Mouse (Mus musculus) neural tube, embryonic 14.5 days (tissue): ENCODE measurements around the gene Tspo2. TPM values are rescaled to one million over a fixed set of nuclear protein-coding genes. Genes with fewer than 3 reads are reported as not detected.

Experiments
- ATAC-seq: fragments of 200-750 bp; cut with Nextera tagmentation; 2 replicates; pipeline ENCODE4 v1.8.0; 2017; ENCODE audit warnings: low read depth, mild to moderate bottlenecking, moderate TSS enrichment, moderate library complexity
- H3K27ac ChIP-seq: fragments of 300-500 bp; sonication (generic); 2 replicates; pipeline ENCODE4 v1.5.1; 2014; ENCODE audit warnings: low read depth, mild to moderate bottlenecking, control low read depth, low read length, moderate library complexity, mixed read lengths
- H3K27me3 ChIP-seq: fragments of 300-500 bp; sonication (generic); 2 replicates; pipeline ENCODE4 v1.6.1; 2014; ENCODE audit warnings: low read length; ENCODE audit not compliant: control insufficient read depth, insufficient read depth
- H3K36me3 ChIP-seq: fragments of 300-500 bp; sonication (generic); 2 replicates; pipeline ENCODE4 v1.6.1; 2014; ENCODE audit warnings: low read length, mixed read lengths; ENCODE audit not compliant: control insufficient read depth, insufficient read depth
- H3K4me1 ChIP-seq: fragments of 300-500 bp; sonication (generic); 2 replicates; pipeline ENCODE4 v1.6.1; 2014; ENCODE audit warnings: low read length; ENCODE audit not compliant: control insufficient read depth, insufficient read depth
- H3K4me2 ChIP-seq: fragments of 300-500 bp; sonication (generic); 2 replicates; pipeline ENCODE4 v1.6.1; 2014; ENCODE audit warnings: mild to moderate bottlenecking, low read depth, low read length, control low read depth
- H3K4me3 ChIP-seq: fragments of 300-500 bp; sonication (generic); 2 replicates; pipeline ENCODE4 v1.5.1; 2014; ENCODE audit warnings: low read depth, low read length, control low read depth, mixed read lengths
- H3K9ac ChIP-seq: fragments of 300-500 bp; sonication (generic); replicated peaks from 2 replicates; pipeline ENCODE4 v1.6.1; 2014; ENCODE audit warnings: low read depth, mild to moderate bottlenecking, control low read depth, low read length, mixed read lengths
- H3K9me3 ChIP-seq: fragments of 300-500 bp; sonication (generic); 2 replicates; pipeline ENCODE4 v1.6.1; 2016; ENCODE audit warnings: low read length; ENCODE audit not compliant: control insufficient read depth
- WGBS: fragments of 180-500 bp; shearing (Covaris S2); extraction: QIAGEN DNeasy Blood & Tissue Kit; methylation state at CpG from one replicate; pipeline ENCODE4 v1.1.7; 2014; 5-methylcytosine and 5-hydroxymethylcytosine counted together
- polyA plus RNA-seq: library from polyadenylated mRNA; unstranded; fragments of >200 nt; fragmentation: Nextera tagmentation; extraction: Ambion mirVana; gene quantifications from 2 replicates; pipeline ENCODE4 v1.2.1, GENCODE M21; 2014

The Tspo2 gene
- polyA plus RNA-seq, result 1.6 and 1.8 TPM in 2 replicates

DNA sequence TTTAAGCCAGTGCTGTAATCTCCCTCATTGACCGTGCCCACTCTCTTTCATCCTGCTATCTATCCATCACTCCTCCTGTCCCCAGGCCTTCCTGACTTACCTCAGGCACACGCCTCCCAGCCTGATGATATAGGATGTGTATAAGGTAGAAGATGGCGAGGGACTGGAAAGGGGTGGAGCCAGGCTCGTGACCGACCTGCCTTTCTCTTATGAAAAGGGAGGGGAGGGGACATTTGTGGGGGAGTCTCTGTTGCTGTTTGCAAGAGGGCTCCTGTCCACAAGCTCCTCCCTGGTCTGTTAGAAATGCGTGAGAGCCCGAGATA, at the start of gene Tspo2:
Gene Tspo2, minus strand, starts transcription at position 170 of the 323 bp plus-strand sequence.
- Histone ChIP-seq H3K36me3 (no peaks in the 10 kb centered on the region), H3K4me1 (no peaks in the 10 kb centered on the region), H3K9ac (no peak within 1 kb of the TSS), H3K4me3 (no peak within 1 kb of the TSS), H3K27ac (no peak within 1 kb of the TSS), H3K9me3 (no peaks in the 10 kb centered on the region), H3K4me2 (no peak within 1 kb of the TSS), H3K27me3 (no peaks in the 10 kb centered on the region)
- WGBS, result 62% methylated on average over 7 of the region's 7 CpGs
- no peak for ATAC-seq

DNA sequence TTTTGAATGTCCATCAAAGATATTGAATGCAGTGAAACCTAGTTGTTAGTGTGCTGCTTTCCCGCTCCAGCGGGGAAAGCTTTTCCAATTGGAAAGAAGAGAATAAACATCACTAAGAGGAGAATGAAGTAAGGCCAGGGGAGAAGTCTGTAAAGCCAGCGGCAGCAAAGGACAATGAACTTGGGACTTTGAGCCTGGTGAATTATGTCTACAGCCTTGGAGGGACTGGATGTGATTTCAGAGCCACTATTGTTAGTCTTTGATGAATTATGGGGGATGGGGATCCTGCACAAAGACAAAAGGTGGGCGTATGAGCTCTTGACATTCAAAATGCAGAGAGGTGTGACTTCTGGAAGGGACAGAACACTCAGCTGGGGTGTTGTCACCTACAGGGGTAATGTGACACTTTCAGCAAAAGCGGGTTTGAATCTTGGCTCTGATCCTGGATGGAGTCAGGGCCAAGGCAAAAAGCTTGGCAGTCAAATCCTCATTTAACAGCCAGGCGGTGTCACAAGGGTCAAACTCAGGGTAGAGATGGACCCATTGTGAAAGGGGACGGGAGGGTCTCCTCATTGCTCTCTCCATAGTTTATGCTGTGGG, 49.6 kb upstream of the Tspo2 start:
- ATAC-seq, result no peak
- H3K27ac ChIP-seq, result no peak overlapping the region
- H3K9me3 ChIP-seq, result no peaks in the 10 kb centered on the region
- no peak overlapping the region for H3K4me2 ChIP-seq
- WGBS, result 55% methylated on average over 7 of the region's 7 CpGs
- no peak overlapping the region for H3K9ac ChIP-seq
- H3K4me1 ChIP-seq, result peaks cover 4% of the 10 kb centered on the region; the same call in 1 of the 2 replicates
- no peak overlapping the region for H3K4me3 ChIP-seq
- no peaks in the 10 kb centered on the region for H3K36me3 ChIP-seq
- no peaks in the 10 kb centered on the region for H3K27me3 ChIP-seq

DNA sequence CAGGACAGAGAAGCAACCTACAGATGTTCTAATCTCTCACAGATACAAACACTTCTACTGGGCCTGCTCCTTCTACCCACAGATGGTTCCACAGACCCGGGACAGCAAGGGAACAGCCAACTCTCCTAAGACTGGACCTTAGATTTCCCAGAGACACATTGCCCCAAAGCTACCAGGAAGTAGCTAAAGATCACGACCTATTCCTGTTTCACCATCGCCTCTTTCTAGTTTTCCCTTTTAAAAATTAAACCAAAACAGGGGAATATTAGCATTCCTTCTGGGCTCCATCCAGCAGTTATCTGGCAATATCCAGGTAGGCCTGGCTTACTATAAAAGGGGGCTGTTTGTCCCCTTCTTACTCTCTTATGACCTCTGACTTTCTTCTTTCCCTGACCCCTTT, 46.7 kb upstream of the Tspo2 start:
- no peaks in the 10 kb centered on the region for H3K4me1 ChIP-seq
- 84% methylated on average over 3 of the region's 3 CpGs for WGBS
- H3K9ac ChIP-seq, result no peak overlapping the region
- no peak overlapping the region for H3K4me3 ChIP-seq
- H3K9me3 ChIP-seq, result no peaks in the 10 kb centered on the region
- no peak for ATAC-seq
- no peak overlapping the region for H3K27ac ChIP-seq
- H3K36me3 ChIP-seq, result no peaks in the 10 kb centered on the region
- H3K27me3 ChIP-seq, result no peaks in the 10 kb centered on the region
- H3K4me2 ChIP-seq, result no peak overlapping the region

DNA sequence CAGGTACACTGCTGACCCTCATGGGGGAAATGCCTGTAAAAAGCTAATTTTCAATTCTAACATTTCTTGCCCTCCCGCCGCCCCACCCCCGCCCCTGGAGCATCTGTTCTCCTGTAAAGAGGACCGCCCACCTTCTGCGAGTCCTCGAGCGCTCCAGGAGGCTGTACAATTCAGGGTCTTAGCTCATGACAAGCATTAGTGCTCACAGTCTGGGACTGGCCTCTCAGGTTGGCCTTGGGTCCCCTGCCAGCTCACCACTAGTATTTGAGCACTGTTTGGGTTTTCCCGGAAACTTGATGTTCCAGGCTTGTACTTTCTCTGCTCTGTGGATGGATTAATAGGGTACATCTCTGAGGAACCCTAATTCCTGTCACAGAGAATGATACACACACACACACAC, 42.7 kb upstream of the Tspo2 start:
- 53% methylated on average over 8 of the region's 8 CpGs for WGBS
- no peak; the same call in 1 of the 2 replicates for ATAC-seq
- Histone ChIP-seq H3K4me1 (no peaks in the 10 kb centered on the region), H3K36me3 (no peaks in the 10 kb centered on the region), H3K27me3 (no peaks in the 10 kb centered on the region), H3K27ac (no peak overlapping the region), H3K4me2 (no peak overlapping the region), H3K9ac (no peak overlapping the region), H3K4me3 (no peak overlapping the region), H3K9me3 (no peaks in the 10 kb centered on the region)

DNA sequence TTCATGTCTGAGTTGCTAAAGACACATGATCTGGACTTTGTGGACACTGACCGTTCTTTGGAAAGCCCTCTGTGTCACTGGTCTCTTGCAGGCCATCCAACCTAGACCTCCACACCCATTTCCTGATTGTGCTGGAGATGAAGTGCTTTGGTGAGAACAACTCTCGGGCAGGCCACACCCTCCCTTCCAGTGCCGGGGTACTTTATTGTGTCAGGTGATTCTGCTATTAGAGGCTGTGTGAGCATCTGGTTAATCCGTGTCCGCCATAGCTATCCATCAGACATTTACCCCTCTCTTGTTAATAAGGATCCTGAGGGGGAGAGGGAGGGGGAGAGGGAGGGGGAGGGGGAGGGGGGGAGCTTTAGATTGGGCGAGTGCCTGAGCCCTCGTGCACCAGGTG, 42.3 kb upstream of the Tspo2 start:
- no peak overlapping the region for H3K9ac ChIP-seq
- no peaks in the 10 kb centered on the region for H3K36me3 ChIP-seq
- H3K4me1 ChIP-seq, result no peaks in the 10 kb centered on the region
- ATAC-seq, result no peak
- WGBS, result 31% methylated on average over 7 of the region's 7 CpGs
- H3K27ac ChIP-seq, result no peak overlapping the region
- no peak overlapping the region for H3K4me3 ChIP-seq
- H3K4me2 ChIP-seq, result no peak overlapping the region
- H3K27me3 ChIP-seq, result no peaks in the 10 kb centered on the region
- H3K9me3 ChIP-seq, result no peaks in the 10 kb centered on the region

DNA sequence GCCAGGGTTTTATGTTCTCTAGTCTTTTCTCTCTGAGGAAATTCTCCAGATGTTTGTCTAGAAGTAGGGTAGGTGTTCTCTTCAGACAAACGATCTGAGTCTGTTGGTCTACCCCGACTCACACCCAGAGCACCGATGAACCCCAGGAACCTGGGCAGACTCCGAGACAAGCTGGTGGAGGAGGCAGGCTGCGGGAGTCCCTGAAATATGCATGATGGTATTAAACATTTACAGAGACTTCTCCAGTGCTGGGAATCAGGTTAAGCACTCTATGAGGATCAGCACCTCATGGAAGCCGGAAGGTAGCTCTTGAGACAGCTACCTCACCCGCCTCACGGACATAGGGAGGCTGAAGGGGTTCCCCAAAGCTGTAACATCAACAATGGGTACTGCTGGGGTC, 41.3 kb upstream of the Tspo2 start:
- no peak overlapping the region for H3K4me2 ChIP-seq
- WGBS, result 92% methylated on average over 8 of the region's 8 CpGs
- H3K4me3 ChIP-seq, result no peak overlapping the region
- H3K36me3 ChIP-seq, result no peaks in the 10 kb centered on the region
- no peak overlapping the region for H3K9ac ChIP-seq
- no peaks in the 10 kb centered on the region for H3K9me3 ChIP-seq
- no peak for ATAC-seq
- no peak overlapping the region for H3K27ac ChIP-seq
- H3K4me1 ChIP-seq, result no peaks in the 10 kb centered on the region
- no peaks in the 10 kb centered on the region for H3K27me3 ChIP-seq

DNA sequence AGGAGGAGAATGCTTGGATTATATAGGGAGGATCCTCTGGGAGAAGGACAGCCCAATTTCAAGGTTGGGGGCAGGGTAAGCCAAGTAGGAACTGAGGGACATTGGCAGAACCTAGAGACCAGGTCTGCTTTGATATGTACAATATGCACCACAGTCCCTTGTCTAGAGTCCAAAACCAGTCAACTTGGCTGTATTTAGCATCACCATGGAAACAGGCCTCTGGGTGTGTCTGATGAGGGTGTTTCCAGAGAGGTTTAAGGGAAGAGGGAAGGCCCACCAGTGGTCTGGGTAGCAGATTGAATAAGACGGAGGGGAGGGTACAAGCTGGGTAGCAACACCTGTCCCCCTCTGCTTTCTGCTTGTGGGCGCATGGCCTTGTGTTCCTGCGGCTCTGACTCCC, 38.1 kb upstream of the Tspo2 start:
- Histone ChIP-seq H3K4me1 (no peaks in the 10 kb centered on the region), H3K9me3 (no peaks in the 10 kb centered on the region), H3K27me3 (no peaks in the 10 kb centered on the region), H3K36me3 (no peaks in the 10 kb centered on the region), H3K4me3 (no peak overlapping the region), H3K4me2 (no peak overlapping the region), H3K27ac (no peak overlapping the region), H3K9ac (no peak overlapping the region)
- no peak for ATAC-seq
- 93% methylated on average over 3 of the region's 3 CpGs for WGBS

DNA sequence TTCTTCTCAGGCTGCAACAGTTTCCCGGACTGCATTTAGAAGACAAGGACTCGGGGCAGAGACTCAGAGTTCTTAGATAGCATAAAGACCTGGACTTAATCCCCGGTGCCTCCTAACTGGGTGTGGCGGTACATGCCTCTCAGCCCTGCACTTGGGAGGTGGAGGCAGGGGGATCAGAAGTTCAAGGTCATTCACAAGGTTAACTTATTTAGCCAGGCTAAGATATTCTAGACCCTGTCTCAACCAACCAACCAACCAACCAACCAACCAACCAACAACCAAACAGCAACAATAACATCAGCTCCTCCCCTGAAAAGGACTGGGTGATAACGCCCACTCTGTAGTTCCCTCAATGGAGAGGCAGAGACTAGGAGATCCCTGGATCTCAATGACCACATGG, 32.9 kb upstream of the Tspo2 start:
- Histone ChIP-seq H3K36me3 (no peaks in the 10 kb centered on the region), H3K4me1 (no peaks in the 10 kb centered on the region), H3K27me3 (no peaks in the 10 kb centered on the region), H3K9ac (no peak overlapping the region), H3K4me3 (no peak overlapping the region), H3K4me2 (no peak overlapping the region), H3K9me3 (no peaks in the 10 kb centered on the region), H3K27ac (no peak overlapping the region)
- 94% methylated on average over 5 of the region's 5 CpGs for WGBS
- no peak for ATAC-seq

DNA sequence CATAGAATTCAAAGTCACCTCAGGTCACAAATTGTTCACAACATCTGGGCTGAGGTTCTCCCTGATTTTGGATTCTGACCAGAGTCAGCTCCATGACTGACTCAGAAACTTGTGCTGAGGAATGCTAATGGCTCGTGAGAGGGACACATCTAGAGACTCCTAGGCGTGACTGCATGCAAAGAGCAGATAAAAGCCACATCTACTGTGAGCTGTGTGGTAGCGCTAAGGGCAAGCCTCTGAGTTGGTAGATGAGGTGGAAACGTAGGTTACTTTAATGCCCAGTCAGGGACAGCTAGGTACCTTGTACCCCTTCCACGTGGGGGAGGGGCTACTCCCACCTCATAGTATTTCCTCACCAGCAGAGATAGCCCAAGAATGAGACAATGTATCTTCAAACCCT, 32.4 kb upstream of the Tspo2 start:
- H3K36me3 ChIP-seq, result no peaks in the 10 kb centered on the region
- 81% methylated on average over 5 of the region's 5 CpGs for whole genome bisulfite sequencing
- no peak overlapping the region for H3K27ac ChIP-seq
- no peaks in the 10 kb centered on the region for H3K4me1 ChIP-seq
- ATAC-seq, result no peak
- no peaks in the 10 kb centered on the region for H3K27me3 ChIP-seq
- H3K4me2 ChIP-seq, result no peak overlapping the region
- no peak overlapping the region for H3K9ac ChIP-seq
- no peaks in the 10 kb centered on the region for H3K9me3 ChIP-seq
- H3K4me3 ChIP-seq, result no peak overlapping the region
